Mouse (Mus musculus) spleen, postnatal 4 days (tissue): ENCODE results near the gene Zfp385b.
A peak's percentile ranks its signal among the peaks of the same experiment; 100 is the strongest.

Experiments
- DNase-seq, 2 experiments: peaks; one replicate each; pipeline ENCODE4 v3.0.0; 2022; ENCODE audit warnings: low spot score in 2 of 2

Zfp385b gene

DNA sequence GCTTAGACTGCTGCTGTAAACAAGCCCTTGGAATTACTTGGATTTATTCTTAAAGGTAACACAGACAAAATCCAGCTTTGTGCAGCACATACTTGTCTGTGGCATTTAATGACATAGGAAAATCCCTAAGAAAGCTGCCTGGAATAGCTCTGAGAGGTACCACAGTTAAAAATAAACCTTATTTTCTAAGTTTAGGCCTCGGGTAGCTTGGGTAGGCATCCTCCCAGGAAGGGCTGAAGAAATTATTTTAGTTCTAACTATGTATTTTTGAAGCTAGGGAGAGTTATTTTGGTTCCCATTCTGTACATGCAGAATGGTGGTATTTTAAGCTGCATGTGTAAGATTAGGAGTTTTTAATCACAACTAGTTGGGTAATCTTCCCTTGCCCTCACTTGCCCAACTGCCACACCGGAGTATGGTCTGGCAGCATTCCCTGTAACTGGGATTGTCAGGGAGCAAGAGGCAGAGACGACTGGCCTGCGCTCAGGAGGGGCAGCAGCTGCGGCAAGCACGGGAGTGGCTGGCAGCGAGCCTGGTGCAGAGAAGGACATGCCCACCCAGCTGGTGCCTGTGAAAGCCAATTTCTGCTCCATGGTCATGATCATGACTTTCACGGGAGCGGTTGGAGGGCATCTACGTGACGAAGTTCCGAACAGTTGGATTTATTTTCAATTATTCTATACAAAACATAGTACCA, 230.1 kb downstream of the Zfp385b start:
- DNase-seq: no peak

DNA sequence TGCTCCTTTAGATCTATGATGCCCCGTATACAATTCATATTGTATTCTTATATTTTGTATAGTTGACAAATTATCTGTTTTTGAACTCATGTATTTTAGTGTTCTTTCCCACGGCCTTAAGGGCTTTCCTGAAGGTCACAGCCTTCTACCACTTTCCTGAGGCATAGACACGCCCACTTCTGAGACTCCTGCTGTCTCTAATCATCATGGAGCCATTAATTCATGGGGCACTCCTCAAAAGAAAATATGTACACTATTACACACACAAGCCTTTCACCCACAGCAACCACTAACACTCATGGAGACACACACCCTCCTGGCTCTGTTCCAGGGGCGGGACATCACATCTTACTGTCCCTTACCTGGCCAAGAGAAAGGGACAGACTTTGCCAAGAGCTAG, 232.1 kb downstream of the Zfp385b start:
- DNase-seq: no peak

DNA sequence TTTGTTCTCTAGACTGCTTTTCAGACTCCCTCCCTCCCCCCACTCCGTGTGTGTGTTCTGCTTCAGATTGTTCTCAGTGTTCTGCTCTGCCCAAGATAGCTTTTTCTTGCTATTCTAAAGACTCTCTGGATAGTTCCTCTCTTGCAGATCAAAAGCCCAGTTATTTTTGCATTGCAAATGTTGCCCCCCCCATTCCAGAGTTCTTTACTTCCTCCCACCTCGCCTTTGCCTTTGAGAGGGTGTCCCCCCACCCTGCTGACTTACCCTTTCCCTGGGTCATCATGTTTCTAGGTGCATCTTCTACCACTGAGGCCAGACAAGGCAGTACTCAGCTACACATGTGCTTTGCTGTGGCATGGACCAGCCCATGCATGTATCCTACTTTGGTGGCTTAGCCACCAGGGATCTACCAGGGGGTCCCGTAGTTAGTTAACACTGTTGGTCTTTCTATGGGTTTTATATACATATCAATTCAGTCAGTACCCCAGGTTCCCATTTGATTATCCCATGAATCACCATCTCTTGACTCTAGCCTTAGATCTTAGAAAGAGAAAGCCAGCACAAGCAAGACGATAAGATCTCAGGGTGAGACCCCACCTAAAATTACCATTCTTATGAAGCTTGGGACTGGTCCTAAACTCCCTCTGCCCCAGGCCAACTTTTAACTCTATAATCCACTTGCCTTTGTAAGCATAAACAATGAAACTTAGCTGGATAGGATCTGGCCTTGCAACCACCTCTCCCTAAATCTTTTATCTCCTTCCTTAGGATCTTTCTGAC, 232.7 kb downstream of the Zfp385b start:
- DNase-seq: no peak

DNA sequence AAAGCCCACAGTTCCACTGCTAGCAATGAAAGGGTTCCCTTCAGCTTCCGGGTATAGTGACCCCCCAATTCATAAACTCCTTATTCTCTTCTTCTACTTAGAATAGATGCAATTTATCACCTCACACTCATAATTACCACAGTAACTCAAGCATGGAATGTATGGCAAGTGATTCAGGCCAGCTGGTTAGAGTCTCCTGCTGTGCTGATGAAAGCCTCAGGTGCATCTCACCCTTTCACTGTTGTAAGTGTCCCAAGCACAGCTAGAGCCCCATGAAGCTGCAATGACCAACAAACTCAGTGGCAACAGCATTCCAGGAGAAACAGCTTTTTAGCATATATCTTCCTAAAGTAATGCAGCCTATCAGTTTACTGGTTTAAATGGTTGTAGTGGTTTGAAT, 235.9 kb downstream of the Zfp385b start:
- DNase-seq: no peak

DNA sequence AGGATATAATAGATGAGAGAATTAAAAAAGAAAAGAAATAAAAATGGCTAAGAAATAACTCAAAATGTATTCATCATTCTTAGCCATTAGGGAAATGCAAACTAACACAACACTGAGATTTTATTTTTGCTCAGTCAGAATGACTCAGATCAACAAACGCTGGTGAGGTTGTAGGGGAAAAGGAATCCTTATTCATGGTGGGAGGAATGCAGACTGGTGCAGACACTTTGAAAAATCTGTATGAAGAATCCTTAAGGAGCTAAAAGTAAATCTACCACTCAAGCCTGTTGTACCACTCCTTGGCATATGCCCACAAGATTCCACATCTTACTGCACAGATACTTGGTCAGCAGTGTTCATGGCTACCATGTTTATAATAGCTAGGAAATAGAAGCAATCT, 242.9 kb downstream of the Zfp385b start:
- no peak for DNase-seq

DNA sequence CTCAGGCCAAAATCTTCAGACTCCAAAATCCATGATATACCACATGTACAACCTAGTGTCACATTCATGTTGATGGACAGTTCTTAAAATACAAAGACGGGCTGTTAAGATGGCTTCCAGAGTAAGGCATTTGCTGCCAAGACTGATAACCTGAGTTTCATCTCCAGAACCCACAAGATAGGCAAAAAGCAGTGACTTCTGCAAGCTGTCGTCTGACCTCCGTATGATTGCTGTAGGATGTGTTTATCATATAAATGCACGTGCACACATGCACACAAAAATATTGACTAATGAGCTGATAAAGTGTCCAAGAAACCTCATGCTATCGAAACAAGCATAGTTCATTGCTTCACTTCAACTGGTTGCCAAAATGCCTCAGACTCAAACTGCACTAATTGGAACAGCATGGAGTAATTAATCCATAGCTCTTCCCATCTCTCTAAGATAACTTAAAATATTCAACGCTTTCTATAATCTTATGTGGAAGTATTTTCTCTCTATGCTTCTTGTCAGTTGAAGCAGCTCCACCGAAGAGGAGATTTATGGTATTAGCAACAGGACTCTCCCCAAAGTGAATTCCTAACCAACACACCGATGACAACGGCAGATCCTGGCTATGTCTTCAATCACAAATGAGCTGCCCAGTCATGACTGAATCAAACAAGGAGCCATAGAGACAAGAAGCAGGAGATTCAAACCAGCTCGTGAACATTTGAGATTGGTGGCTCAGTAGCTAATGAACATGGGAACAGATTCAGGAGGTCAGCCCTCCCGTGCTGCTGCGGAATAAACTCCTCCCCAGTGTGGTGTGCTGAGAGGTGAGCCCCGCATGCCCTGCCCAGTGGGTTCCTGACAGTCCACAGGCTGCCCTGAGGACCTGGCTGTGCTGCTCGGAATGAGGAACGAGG, 251.7 kb downstream of the Zfp385b start:
- DNase-seq: no peak

DNA sequence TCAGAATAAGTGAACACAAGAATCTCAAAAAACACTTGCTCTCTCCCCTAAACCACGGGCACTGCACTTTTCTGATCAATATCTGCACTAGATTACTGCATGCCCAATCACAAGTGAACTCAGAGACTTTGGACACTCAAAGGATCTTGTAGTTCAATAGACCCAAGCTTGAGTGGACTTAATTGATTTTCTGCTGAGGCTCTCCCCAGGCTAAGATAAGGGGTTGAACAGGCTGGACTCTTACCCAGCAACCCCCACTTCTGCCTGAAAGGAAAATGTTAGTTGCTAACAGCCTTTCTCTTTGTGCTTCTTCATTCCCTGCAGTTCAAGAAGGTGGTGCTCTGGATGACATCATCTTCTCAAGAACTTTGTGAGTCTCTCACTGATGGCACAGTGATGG, 255.7 kb downstream of the Zfp385b start:
- DNase-seq: no peak

DNA sequence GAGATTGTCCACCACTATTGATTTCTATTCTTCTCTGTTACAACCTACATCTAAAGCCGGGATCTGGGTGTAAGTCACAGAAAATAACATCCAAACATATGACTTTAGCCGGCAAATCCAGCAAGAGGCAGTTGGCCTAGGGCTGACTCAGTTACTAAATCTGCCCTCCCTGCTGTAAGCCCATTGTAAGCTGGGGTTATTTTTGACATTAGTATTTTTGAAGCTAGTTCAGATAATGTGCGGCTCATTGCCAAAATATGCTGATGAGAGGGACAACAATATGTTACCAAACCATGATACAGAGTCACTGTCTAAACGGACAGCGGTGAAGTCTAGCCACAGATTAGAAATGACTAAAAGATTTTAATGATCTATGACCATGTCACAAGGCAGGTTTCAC, 257.5 kb downstream of the Zfp385b start:
- DNase-seq: no peak

DNA sequence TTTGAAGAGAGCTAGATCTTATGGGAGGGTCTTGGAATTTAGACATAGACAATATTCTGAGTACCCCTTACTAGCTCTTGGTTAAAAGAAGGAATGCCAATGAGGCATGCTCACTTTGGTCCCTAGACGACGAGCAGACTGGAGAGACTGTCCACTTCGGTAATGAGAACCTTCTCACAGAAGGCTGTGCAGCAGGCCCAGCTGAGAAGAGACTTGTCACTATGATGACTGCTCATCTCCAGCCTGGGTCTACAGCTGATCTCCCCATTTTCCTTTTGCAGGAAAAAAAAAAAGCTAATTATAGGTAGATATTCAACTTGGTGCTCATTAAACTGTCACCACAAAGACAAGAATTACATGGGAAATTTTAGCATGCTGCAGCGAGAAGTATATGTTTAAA, 262.5 kb downstream of the Zfp385b start:
- DNase-seq: no peak

DNA sequence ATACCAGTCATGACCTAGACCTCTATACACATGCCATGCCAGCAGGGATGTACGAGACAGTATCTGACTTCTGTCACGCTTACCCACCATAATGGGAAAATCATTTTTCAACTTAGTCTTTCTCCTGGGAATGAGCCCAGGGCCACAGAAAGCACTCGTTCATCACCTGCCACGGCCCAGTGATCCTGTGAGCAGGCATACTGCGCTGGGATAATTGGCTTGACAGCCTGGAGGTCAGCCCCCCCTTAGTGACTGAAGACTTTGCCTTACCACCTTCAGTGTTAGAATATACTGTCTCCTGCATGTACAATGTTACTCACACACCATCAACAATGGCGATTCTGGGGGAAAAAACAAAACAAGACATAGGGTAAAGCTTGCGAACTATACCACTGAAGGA, 263.5 kb downstream of the Zfp385b start:
- DNase-seq: no peak

DNA sequence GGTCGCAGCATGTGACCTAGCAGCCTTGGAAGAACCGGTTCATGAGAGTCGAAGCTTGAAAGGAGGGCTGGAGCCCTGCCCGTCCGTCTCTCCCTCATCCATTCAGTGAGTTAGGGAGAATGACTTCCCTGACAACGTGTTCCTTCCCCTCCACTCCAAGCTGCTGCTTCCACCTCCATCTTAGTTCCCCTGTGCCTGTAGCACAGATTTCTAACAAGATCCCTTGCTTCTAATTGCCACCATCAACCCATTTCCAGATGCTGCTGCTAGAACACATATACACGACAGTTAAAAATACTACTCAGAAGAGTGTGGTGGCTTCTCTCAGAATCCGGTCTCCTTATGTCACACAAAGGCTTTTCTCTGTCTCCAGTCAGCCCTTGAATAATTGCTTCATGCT, 266.8 kb downstream of the Zfp385b start:
- DNase-seq: no peak

DNA sequence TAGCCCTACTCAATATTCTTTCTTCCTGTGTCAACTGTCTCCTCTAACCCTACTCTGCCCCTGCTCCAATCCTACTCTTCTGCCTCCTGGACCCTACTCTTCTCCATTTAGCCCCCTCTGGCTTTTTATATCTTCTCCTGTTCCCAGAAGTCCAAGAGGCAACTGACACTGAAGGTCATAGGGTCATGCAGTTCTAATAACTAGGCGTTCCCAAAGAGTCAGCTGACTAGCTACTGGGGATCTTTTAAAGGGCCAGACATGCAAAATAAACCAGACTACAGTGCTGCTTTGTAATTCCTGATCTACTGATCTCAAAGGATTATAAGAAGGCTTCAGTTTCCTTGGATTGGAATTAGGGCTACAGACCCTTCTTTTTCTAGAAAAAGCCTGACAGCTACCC, 276.1 kb downstream of the Zfp385b start:
- DNase-seq: no peak

DNA sequence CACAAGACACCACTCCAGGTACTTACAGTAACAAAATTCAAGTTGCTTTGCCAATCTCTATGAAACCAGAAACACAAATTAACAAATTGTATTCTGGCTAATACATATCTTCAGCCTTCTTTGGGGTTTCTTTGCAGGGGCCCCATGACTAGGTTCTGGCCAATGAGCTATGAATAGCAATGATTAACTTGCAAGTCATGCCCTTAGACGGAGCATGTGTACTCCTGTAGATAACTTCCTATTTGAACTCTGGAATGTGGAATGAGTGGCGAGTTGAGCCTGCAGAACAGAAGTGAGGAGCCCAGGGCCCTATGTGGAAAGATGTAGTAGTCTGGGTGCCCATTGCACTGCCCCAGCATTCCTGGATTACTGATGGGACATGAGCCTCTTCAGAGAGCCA, 276.8 kb downstream of the Zfp385b start:
- DNase-seq: no peak

DNA sequence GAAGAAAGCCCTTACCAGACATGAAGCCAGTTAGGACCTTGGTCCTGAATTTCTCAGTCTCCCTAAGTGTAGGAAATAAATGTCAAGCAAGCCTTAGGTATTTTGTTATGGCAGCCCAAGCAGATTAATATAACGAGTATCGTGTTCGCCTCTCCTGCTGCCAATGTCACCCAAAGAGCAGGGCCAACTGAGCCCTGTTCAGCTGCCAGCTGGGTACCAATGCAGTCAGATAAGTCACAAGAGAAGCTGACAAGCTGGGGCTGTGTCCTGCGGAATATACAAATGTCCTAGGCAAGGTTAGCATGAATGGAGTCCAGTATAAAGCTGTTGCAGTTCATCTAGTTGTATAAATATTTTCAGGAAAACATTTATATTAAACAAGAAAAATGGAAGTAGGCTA, 277.8 kb downstream of the Zfp385b start:
- no peak for DNase-seq

DNA sequence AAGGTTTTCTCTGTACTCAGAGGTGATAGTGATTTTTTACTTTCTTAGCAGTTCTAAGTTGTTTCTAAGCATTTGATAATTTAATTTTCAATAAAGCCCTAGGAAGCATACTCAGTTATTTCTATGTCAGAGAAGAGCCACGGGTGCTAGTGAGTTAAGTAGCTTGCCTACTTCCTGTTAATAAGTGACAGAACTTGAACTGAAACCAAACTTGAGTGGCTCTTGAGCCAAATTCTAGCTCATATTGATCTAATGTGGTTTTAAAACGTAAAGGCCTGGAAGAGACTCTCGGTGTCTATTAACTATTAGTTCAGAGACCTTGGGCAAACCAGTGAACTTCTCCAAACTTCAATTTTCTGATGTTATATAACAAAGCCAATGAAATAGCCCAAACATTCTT, 278.6 kb downstream of the Zfp385b start:
- no peak for DNase-seq

DNA sequence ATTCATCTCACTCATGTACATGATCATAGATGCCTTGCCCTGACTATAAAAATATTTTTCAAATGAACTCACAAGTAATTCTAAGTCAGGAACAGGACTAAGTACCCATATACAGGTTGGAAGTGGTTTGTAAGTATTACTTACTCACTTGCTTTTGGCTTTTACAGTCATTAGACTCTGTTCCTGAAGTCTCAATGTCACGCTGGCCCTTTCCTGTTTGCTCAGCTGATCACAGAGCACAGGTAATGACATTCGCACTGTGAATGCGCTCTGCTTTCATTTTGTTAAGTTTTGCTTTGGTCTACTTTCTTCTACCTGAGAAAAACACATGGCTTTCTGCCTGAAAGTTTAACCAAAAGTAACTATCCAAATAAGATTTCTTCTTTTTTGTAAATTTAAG, 282.9 kb downstream of the Zfp385b start:
- DNase-seq: no peak

DNA sequence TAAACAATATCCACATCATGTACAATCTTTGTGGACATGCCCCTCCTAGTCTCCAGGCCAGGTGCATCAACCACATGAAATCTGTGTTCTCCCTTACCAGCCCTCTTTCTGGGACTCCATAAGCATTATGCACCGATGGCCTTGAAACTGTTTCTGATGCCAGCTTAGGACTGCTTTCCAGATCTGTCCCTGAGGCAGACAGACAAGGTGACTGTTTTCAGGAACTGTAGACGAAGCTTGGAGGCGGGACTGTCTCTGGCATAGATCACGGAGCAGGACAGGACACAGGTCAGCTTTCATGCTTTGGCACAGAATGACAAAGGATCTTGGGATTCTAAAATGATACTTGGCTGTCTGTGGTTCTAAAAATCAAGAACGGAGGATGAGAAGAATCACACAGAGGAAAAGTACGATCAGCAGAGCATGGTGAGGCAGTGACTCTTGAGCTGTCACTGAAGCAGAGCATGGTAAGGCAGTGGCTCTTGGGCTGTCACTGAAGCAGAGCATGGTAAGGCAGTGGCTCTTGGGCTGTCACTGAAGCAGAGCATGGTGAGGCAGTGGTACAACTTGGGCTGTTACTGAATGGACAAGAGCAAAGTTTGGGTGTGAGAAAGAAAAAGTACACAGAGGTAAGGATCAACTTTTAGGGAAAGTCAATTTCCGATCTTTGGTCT, 291.2 kb downstream of the Zfp385b start:
- no peak for DNase-seq

DNA sequence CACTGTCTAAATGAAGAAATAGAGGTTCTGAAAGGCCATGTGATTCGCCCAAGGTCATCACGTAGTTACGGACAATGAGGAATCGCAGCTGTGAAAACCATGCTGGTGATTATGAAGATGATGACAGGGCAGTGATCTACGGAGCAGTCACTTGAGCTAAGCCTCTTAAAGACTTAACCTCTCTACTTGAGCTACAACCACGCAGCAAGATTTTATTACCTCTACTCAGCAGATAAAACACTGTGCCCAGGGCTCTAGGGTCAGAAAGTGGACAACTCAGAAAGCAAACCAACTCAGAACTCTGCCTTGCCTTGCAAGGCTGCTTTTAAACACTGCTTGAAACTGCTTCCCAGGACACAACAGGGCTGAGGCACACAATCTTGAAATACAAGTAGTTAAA, 291.8 kb downstream of the Zfp385b start:
- DNase-seq: no peak

DNA sequence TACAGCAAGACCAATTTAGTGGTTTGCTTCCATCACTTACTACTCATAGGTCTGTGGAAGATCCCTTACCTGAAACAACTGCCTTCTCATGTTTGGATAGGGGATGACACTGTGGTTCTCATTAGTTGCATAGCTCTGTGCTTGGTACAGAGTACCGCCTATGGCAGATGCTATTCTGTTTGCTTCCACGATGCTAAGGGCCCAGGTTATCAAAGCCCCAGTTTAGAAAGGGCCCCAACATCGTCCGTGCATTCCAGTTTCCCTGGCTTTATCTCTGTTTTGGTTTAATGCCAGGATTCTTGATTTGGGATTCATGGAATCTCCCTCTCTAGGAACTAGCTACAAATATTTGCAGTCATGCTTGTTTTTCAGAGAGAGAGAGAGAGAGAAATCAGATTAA, 292.6 kb downstream of the Zfp385b start:
- DNase-seq: no peak

DNA sequence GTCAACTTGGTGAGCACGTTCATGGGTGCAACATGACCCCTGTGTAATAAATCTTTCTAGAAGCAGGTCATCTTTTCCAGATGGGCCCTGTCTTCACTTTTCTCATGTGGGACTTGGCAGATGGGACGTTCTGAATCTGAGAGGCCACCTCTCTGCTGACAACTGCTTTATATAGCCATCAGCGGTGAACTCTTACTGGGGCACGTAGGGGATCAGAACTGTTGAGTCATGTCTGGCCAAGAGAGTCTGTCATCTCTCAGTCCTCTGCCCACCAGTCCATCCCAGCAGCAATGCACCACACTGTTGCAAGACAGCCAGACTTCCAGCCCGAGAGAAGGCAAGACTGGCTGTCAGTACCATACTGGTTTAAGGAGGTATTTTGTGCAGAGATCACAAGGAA, 293.1 kb downstream of the Zfp385b start:
- no peak for DNase-seq

DNA sequence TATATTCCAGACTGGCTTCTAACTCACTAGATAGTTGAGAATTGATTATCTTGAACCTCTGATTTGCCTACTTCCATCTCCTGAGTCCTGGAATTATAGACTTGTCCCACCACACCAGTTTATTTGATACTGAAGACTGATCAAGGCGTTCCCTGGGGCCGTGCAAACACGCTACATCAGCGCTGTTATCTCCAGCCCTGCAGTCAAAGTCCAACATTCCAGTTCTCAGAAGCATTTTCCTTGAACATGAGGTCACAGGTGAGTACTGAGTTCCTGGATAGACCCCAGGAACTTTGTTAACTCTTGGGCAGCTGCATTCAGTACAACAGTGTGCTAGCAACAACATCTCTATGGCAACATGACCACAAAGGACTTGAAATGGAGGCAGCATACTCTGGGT, 297.2 kb downstream of the Zfp385b start:
- no peak for DNase-seq

DNA sequence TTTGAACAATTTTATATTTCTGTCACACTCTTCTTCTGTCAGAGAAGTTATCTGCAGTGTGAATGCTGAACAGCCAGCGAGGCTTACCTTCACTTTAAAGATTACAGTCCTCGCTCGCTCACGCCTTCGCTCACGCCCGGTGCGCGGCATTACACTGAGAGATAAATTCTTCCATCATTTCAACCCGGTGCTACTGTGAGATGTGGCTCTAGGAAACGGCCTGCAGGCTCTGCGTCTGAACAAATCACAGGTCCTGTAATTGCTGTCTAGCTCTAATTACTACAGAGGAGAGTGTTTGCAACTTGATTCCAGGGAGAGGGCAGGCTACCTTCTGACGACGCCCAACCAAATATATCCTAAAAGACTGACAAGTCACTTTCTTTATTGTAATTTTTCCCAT, 300.1 kb downstream of the Zfp385b start:
- peak in 1 of 2 experiments; percentile 29 for DNase-seq
